Mouse (Mus musculus) left cerebral cortex, postnatal 10 days (tissue): ENCODE data around the gene Apol7a. TPM values are rescaled to one million over a fixed set of nuclear protein-coding genes. Genes with fewer than 3 reads are reported as not detected.
"Not testable (repeated sequence)": the region's sequence is repeated elsewhere in the genome, so short reads cannot be mapped to it uniquely, and the experiment has no call there.

ENCODE experiments used
- DNase-seq, 2 experiments: peaks; one replicate each; pipeline ENCODE4 v3.0.0; 2021 to 2022; ENCODE audit warnings: low spot score in 2 of 2, mixed read lengths in 1 of 2; ENCODE audit errors: extremely low spot score in 1 of 2
- intact Hi-C: fragments of 180-260 bp; cut with DNase I; formaldehyde crosslinking; loops from one replicate; pipeline ENCODE4 v1.15.1; 2025
- total RNA-seq, 2 experiments: library from RNA; stranded (reverse); gene quantifications; 2 replicates each; pipeline ENCODE4 v1.2.3; 2021

The Apol7a gene
- under 1 TPM; 0.49 to 0.71 TPM for total RNA-seq

DNA sequence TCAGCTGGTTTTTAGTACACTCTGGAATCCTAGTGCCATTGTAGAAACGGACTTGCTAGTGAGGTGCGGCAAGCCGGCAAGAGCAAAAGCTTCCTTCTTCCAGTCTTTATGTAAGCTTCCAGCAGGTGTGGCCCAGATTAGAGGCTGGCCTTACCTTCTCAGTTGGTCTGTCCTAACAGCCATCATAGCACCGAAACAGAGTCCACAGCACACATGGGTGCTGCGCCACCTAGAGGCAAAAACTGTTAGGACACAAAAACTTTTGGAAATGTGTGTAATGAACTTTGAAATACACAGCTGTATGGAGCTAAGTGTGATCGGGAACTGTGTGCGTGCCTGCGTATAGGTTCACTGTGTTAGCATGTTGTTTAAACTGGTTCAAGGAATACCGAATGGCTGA lies at the start of gene Apol7a:
Gene Apol7a (minus strand): TSS at position 84 of the 400 bp plus-strand sequence.
- intact Hi-C loops, DNase-seq: not testable (repeated sequence)

DNA sequence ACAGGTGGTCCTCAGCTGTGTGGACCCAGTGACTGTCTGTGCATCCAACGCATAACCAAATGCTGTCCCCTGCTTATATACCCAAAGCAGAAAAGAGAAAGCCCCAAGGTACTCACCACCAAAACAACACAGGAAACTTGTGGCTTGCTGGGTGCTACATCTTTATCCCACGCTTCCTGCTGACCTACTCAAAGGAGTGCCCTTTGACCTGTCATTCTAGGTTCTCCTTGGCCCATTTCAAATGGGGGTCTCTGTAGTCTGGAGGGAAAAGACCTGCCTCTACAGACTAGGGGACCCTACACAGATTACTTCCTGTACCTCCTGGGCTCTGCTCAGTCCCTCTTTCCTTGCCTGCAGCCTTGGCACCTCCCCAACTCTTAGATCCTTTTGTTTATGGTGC lies 48.5 kb upstream of the Apol7a start, which contains the start of gene Apol7b:
Gene Apol7b (minus strand): TSS at position 101 of the 400 bp plus-strand sequence.
- DNase-seq, intact Hi-C loops: not testable (repeated sequence)

DNA sequence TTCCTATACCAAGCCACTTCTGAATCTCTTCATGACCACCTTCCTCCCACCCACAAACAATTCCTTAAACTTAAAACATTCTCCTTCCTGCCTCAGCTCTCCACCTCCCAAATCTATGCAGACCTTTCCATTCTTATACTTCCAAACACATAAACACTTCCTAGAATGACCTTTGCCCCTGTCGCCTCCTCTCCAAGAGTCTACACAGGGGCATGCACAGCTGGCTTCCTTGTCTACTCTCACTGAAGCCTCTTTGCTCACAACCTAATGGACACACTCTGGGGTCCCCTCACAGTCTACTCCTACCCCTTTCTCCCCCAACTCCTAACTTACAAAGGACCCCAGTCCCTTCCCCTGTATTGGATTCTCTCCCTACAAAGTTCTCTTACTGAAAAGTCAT lies 46.8 kb upstream of the Apol7a start:
- intact Hi-C loops, DNase-seq: not testable (repeated sequence)

DNA sequence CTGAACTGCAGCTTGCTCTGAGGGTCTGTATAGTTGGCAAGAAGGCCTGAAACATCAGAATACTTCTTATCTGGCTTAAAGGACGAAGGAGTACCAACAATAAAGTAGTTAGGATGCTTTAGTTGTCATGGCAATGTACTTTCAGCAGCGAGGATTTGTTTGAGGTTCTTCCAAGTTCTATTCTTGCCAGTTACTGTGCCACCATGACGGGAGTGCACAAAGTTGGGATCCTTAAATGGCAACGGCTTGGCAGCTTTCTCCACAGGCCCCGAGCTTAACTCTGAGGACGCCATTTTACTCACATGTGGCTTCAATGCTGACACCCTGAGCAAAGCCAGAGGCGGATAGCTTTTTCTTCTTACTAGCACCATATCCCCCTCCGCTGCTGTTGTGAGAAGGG lies 45.8 kb upstream of the Apol7a start:
- peak; percentile 27 to 70 for DNase-seq
- intact Hi-C loops, result not testable (repeated sequence)

DNA sequence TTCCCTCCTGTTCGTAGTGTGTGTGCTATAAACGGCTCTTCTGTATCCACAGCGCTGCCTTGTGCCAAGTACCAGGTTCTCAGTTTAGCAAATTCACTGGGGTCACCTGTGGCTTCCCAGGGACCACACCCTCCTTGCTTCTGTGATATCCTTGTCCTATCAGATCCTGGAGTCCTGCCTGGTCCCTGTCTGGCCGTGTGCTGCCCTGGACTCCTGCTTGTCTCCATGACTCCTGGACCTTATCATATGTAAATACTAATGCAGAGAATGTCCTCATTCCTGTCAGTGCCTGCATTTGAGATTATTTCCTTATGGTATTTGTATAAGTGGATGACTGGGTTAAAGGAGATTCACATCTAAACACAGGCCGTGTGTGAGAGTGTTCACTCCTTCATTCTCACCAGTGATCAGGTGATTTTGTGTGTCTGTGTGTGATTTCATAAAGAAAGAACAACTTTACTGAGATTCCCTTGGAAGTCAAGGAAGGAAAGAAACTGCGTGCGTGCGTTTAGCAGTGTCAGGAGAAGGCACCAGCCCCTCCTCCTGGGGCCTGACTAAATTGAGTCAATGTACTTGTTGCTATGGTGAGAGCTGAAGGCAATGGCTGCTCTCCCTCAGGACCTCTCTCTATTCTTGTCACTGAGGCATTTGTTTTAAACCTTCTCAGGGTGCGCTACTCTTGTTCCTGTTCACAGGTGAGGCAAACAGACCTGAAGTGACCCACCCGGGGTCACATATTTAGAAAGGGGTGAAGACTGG lies 30.0 kb upstream of the Apol7a start:
- intact Hi-C loops, DNase-seq: not testable (repeated sequence)

DNA sequence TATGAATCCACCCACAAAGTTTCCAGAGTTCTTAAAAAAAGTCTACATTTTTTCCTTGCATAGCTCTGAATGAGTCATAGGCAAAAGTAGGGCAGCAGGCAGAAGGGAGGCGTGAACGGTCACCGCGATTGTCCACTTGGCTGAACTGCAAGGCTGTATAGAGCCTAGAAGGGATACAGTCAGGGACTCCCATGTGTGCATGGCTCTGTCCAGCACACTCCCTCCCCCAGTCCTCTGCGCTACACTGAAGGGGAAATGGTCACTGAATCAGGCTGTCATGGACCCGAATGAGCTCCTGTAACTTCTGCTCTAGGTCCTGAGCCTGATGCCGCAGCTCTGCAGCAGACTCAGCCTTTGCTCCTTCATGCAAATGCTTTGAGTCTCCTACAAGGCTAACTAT lies 24.0 kb upstream of the Apol7a start:
- intact Hi-C loops, DNase-seq: not testable (repeated sequence)

DNA sequence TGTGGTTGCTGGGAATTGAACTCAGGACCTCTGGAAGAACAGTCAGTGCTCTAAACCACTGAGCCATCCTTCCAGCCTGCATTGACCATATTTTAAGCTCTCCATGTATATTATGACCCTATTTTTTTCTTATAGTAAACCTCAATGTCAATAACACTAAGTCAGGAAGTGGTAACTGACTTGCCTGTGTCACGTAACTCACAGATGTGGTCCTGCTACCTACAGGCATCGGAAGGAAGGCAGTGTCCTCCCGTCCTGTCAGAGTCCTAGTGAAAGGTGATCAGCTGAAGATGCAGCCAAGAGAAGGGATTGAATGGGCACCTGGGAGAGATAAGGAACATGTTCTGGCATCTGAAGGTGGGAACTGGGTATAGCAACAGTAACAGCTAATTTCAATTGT lies 20.7 kb upstream of the Apol7a start:
- DNase-seq, intact Hi-C loops: not testable (repeated sequence)

DNA sequence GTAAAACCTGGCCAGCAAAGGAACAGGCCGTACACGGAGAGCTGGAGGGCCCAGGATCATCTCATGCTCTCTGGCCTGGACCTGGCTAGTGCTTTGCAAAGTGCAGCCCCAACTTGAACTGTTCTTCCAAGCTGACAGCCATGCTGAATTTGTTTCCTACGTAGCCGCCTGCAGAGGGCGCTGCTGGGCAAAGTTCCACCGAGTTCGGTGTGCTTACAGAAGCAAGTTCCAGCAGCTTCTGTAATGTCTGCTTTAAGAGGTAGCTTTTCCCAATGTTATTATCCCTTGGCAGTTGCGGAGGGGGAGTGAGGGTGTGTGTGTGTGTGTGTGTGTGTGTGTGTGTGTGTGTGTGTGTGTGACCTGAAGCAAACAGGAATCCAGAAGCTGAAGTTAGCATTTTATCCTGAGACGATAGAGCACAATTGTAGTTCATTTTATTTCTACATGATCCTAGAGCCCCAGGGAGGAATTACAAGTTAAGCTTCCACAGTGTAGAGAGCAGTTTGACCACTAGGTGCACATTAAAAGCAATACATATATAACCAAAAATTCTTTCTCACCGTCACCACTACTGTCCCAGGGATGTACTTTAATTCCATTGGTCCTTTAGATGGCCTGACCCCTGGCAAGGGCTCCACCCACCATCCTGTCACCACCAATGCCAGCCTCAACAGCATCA lies 17.9 kb upstream of the Apol7a start:
- intact Hi-C loops, DNase-seq: not testable (repeated sequence)

DNA sequence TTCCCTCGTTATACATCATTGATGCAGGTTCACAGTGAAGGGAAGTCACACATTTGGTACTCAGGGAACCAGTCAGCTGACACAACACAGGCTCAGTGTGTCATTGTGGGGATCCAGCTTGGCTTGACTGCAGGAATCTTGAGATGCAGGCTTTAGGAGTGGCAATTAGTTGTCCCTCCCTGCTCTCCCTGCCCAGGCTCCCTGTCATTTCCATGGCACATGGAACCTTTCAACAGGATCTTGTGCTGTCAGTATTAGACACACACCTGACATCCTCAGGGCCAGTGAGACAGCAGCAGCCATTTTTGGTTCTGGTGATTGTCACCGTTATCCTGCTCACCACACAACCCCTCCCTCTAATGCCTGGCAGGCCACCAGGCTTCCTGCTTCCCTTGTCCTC lies 16.7 kb upstream of the Apol7a start:
- intact Hi-C loops, result not testable (repeated sequence)

DNA sequence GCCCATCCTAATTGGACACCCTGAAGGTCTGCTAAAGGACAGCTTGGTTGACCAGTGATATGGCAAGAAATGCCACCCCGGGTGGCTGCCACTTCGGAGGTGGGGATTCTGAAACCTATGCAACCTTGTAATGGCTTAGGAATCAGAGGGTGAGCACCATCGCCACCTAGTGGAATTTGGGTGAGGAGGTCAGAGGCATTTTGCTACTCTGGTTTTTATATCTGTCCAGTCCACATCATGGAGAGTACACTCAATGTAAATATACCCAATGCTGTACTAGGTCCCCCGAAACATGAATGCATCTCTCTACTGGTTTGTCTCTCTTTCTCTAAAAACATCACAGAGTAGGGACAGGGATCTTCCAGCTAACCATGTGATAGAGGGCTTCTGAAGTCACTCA lies 13.8 kb upstream of the Apol7a start:
- intact Hi-C loops, DNase-seq: not testable (repeated sequence)

More for the DNA sequence above, 16.7 kb upstream of the Apol7a start:
- not testable (repeated sequence) for DNase-seq

DNA sequence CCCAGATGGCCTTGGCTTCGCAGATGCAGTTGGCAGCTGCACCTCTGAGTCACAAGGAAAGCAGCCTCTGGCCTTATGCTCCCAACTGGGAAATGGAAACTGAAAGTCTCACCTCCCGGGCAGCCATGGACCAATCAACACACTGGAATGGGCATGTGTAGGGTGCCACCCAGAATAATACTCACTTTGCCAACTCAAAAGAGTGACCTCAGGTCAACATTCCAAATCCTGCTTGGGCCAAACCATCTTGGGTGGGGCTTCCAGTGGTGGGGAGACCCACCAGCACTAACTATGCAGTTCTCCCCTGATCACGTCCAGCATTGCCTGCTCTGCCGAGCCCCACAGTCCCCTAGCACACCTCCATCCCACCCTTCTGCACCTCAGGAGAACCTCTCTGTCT lies 12.1 kb upstream of the Apol7a start, which contains the start of gene Apol9a:
Gene Apol9a (minus strand): TSS at position 101 of the 400 bp plus-strand sequence.
- intact Hi-C loops, DNase-seq: not testable (repeated sequence)

DNA sequence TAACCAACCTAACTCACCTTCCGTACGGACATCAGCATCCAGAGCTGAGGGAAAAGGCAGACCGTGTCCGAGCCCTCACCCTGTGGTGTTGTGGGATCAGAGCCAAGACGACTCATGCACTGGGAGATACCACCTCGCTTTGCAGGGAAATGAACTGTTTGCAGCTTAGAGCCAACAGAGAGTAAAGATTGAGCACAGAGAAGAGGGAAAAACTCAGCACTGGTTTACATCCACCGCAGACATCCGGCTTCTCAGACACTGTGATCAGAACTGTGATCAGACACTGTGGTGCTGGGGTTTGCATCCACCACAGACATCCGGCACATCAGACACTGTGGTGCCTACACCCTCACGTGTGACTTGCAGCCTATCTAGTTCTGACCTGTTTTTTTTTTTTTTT lies 7.5 kb upstream of the Apol7a start:
- DNase-seq, intact Hi-C loops: not testable (repeated sequence)

DNA sequence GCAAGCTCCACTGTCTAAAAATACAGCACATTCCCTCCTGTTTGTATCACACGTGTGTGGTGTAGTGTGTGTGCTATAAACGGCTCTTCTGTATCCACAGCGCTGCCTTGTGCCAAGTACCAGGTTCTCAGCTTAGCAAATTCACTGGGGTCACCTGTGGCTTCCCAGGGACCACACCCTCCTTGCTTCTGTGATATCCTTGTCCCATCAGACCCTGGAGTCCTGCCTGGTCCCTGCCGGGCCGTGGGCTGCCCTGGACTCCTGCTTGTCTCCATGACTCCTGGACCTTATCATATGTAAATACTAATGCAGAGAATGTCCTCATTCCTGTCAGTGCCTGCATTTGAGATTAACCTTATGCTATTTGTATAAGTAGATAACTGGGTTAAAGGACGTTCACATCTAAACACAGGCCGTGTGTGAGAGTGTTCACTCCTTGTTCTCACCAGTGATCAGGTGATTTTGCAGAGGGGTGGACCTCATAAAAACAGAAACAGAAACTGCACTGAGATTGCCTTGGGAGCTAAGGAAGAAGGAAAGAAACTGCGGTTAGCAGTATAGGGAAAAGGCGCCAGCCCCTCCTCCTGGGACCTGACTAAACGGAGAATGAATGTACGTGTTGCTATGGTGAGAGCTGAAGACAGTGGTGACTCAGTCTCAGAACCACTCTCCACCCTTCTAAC lies 1.3 kb downstream of the Apol7a start:
- DNase-seq, intact Hi-C loops: not testable (repeated sequence)

DNA sequence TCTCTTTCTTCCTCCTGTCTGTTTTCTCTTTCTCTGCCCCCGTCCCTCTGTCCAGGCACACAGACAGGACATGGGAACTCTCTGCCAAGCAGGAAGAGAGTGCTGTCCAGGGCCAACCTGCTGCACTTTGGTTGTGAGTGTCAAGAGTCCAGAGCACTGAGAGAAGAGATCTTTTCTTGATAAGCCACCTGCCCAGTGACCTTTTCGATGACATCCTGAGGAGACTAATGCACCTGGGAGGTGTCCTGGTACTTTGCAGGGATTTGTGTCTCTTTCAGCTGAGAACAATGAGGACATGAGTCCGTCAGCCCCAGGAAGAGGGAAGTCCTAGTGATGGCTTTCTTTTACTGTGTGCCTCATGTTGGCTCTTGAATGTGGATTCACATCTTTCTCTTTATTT lies 5.1 kb downstream of the Apol7a start:
- DNase-seq, intact Hi-C loops: not testable (repeated sequence)

DNA sequence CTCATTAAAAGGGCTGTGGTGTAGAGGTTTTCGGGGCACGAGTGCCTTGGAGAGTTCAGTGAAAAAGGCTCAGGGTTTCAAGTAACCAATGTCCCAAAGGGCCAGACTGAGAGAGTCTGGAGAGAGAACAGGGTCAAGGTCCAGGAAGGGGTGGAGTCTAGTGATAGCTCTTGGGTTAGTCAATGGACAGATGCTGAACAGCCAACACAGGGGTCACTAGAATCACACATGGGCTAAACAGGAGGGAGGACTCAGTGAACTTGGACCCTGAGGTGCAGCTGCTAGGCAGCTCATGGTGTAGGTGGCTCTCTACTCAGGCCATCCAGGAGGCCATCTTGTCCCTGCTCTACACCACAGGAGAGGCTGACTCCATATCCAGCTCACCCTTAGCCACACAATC lies 11.4 kb downstream of the Apol7a start:
- no peak for DNase-seq
- intact Hi-C loops, result no loop called here

DNA sequence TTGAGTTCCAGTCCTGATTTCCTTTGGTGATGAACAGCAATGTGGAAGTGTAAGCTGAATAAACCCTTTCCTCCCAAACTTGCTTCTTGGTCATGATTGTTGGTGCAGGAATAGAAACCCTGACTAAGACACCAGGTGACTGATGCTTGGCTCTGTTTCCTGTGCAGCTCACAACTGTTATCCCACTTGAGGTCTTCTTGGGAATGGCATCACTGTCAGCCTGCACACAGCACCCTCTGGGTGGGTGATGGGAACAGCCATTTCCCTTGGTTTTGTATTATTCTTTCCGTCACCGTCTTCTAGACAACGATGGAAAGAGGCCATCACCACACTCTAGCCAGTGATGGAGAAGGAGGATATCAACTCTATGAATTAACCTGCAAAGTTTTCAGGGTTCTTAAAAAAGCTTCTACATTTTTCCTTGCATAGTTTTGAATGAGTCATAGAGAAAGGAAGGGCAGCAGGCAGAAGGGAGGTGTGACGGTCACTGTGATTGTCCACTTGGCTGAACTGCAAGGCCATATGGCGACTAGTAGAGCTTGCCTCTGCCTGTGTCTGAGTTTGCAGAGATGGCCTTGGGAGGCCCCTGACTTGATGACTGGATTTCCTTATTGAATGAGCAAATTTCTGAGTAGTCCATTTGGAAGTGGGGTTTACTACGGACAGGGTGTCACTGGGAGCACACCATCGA lies 14.4 kb downstream of the Apol7a start:
- intact Hi-C loops, result no loop called here
- DNase-seq, result peak in 1 of 2 experiments; percentile 5

DNA sequence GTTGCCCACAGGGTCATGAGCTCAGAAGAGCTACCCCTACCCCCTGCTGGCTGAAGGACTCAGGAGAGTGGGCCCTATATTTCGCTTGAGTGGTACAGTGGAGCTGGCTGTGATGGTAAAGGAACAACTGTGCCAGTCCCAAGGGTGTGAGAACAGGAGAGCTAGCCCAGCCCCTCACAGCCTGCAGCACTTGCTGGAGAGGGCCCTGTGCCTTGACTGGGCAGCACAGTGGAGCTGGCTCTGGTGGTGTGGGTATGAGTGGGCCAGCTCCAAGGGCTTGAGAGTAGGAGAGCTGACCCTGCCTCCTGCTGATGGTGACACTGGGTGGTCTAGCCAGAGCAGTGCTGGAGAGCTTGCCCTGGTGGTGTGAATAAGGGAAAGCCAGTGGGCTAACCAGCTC lies 16.0 kb downstream of the Apol7a start:
- peak in 1 of 2 experiments; percentile 11 for DNase-seq
- intact Hi-C loops, result no loop called here

DNA sequence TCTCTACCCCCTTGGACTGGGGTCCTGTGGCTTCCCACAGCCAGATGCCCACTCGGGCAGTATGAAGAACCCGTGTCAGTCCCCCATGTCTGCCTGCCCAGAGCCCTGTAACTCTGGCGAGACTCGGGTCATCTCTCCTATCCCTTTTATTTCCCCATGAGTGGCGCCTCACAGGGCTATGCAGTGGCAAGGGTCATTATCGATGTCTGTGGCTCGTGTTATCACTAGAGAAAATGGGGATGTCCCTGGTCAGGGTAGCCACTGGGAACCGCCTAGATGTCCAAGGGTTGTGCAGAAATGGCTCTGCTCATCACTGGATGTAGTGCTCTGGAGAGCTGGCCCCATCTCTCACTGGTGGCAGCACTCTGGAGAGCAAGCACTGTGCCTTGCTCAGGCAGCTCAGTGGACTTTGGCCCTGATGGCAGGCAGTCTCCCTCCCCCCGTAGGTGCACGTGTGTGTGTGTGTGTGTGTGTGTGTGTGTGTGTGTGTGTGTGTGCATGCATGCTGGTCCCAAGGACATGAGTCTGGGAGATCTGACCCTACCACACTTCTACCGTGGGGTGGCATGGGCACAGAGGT lies 16.5 kb downstream of the Apol7a start:
- intact Hi-C loops, result no loop called here
- DNase-seq, result no peak
